Mouse (Mus musculus) hindbrain, postnatal 0 days (tissue): ENCODE data around the gene Lmo4. TPM values are rescaled to one million over a fixed set of nuclear protein-coding genes. Genes with fewer than 3 reads are reported as not detected.

Source experiments
- ATAC-seq: fragments of 200-750 bp; cut with Nextera tagmentation; 2 replicates; pipeline ENCODE4 v1.8.0; 2017; ENCODE audit warnings: mild to moderate bottlenecking, moderate TSS enrichment, moderate library complexity
- DNase-seq: peaks from one replicate; pipeline ENCODE4 v3.0.0-alpha.2; 2015; ENCODE audit warnings: low spot score
- H3K27ac ChIP-seq: fragments of 300-500 bp; sonication (generic); 2 replicates; pipeline ENCODE4 v1.5.1; 2014; ENCODE audit warnings: mild to moderate bottlenecking
- H3K27me3 ChIP-seq: fragments of 300-500 bp; sonication (generic); 2 replicates; pipeline ENCODE4 v1.6.1; 2014; ENCODE audit warnings: low read length, mixed read lengths; ENCODE audit not compliant: insufficient read depth
- H3K36me3 ChIP-seq: fragments of 300-500 bp; sonication (generic); 2 replicates; pipeline ENCODE4 v1.6.1; 2014; ENCODE audit warnings: low read length, mixed read lengths; ENCODE audit not compliant: insufficient read depth
- H3K4me1 ChIP-seq: fragments of 300-500 bp; sonication (generic); 2 replicates; pipeline ENCODE4 v1.6.1; 2014; ENCODE audit warnings: antibody characterized with exemption, low read length, mixed read lengths; ENCODE audit not compliant: insufficient read depth
- H3K4me2 ChIP-seq: fragments of 300-500 bp; sonication (generic); 2 replicates; pipeline ENCODE4 v1.6.1; 2014; ENCODE audit warnings: low read depth, mild to moderate bottlenecking, low read length, moderate library complexity, mixed read lengths
- H3K4me3 ChIP-seq: fragments of 300-500 bp; sonication (generic); 2 replicates; pipeline ENCODE4 v1.5.1; 2014; ENCODE audit warnings: low read length
- H3K9ac ChIP-seq: fragments of 300-500 bp; sonication (generic); replicated peaks from 2 replicates; pipeline ENCODE4 v1.6.1; 2014; ENCODE audit warnings: mild to moderate bottlenecking, low read length, moderate library complexity, mixed read lengths
- H3K9me3 ChIP-seq: fragments of 300-500 bp; sonication (generic); 2 replicates; pipeline ENCODE4 v1.6.1; 2016; ENCODE audit warnings: low read length, mixed read lengths
- CTCF ChIP-seq: IDR thresholded peaks from 2 replicates; pipeline ENCODE4 v1.5.1; 2016; ENCODE audit warnings: antibody characterized with exemption, control low read depth, low read depth
- WGBS: fragments of 180-500 bp; shearing (Covaris S2); extraction: QIAGEN DNeasy Blood & Tissue Kit; methylation state at CpG from one replicate; pipeline ENCODE4 v1.1.7; 2014; 5-methylcytosine and 5-hydroxymethylcytosine counted together
- polyA plus RNA-seq: library from polyadenylated mRNA; unstranded; fragments of >200 nt; fragmentation: Nextera tagmentation; extraction: Ambion mirVana; gene quantifications from 2 replicates; pipeline ENCODE4 v1.2.1, GENCODE M21; 2015
- total RNA-seq: library from RNA; depleted of rRNA; stranded (reverse); fragments of >200 nt; gene quantifications from 2 replicates; pipeline ENCODE4 v1.2.3, GENCODE M21; 2014

Gene Lmo4
- total and polyA plus RNA-seq, 2 experiments from 2014 or later, result 113 to 173 TPM

GRCm38 (mm10) chr3:144232347-144233008, 27.5 kb upstream of the Lmo4 start:
- ATAC-seq (no peak), DNase-seq (no peak)
- 86% methylated on average over 11 of the region's 11 CpGs for WGBS
- Histone ChIP-seq H3K4me2 (no peak overlapping the region), H3K9me3 (no peaks in the 10 kb centered on the region), H3K4me3 (no peak overlapping the region), H3K4me1 (no peaks in the 10 kb centered on the region), H3K36me3 (no peaks in the 10 kb centered on the region), H3K9ac (no peak overlapping the region), H3K27ac (no peak overlapping the region), H3K27me3 (no peaks in the 10 kb centered on the region)
- no peak for TF ChIP-seq CTCF

- DNase-seq (no peak), ATAC-seq (no peak)
- TF ChIP-seq CTCF, result no peak
- Histone ChIP-seq H3K27ac (no peak overlapping the region), H3K4me2 (no peak overlapping the region), H3K4me1 (no peaks in the 10 kb centered on the region), H3K4me3 (no peak overlapping the region), H3K36me3 (no peaks in the 10 kb centered on the region), H3K27me3 (no peaks in the 10 kb centered on the region), H3K9me3 (no peaks in the 10 kb centered on the region), H3K9ac (no peak overlapping the region)
- 89% methylated on average over 6 of the region's 6 CpGs for WGBS
Measured at GRCm38 (mm10) chr3:144231931-144232330, 26.9 kb upstream of the Lmo4 start.

- Histone ChIP-seq H3K4me2 (no peak overlapping the region), H3K27me3 (no peaks in the 10 kb centered on the region), H3K36me3 (no peaks in the 10 kb centered on the region), H3K9me3 (no peaks in the 10 kb centered on the region), H3K4me3 (no peak overlapping the region), H3K4me1 (no peaks in the 10 kb centered on the region), H3K27ac (no peak overlapping the region), H3K9ac (no peak overlapping the region)
- TF ChIP-seq CTCF, result no peak
- ATAC-seq (no peak), DNase-seq (no peak)
- 82% methylated on average over 7 of the region's 7 CpGs for WGBS
Measured at GRCm38 (mm10) chr3:144231419-144231818, 26.4 kb upstream of the Lmo4 start.

GRCm38 (mm10) chr3:144230016-144230415, 25.0 kb upstream of the Lmo4 start:
- Histone ChIP-seq H3K27me3 (no peaks in the 10 kb centered on the region), H3K4me3 (no peak overlapping the region), H3K4me2 (no peak overlapping the region), H3K9me3 (no peaks in the 10 kb centered on the region), H3K9ac (no peak overlapping the region), H3K4me1 (0 out of 2 replicates have a peak, but pooled peaks cover 4% of the 10 kb centered on the region), H3K27ac (no peak overlapping the region), H3K36me3 (no peaks in the 10 kb centered on the region)
- ATAC-seq (no peak), DNase-seq (no peak)
- no peak for TF ChIP-seq CTCF
- WGBS, result 90% methylated on average over 9 of the region's 9 CpGs

GRCm38 (mm10) chr3:144229312-144229711, 24.3 kb upstream of the Lmo4 start:
- Histone ChIP-seq H3K9ac (no peak overlapping the region), H3K4me2 (no peak overlapping the region), H3K4me3 (no peak overlapping the region), H3K4me1 (0 out of 2 replicates have a peak, but pooled peaks cover 4% of the 10 kb centered on the region), H3K9me3 (no peaks in the 10 kb centered on the region), H3K27me3 (no peaks in the 10 kb centered on the region), H3K27ac (no peak overlapping the region), H3K36me3 (no peaks in the 10 kb centered on the region)
- no peak for TF ChIP-seq CTCF
- WGBS, result 67% methylated on average over 7 of the region's 7 CpGs
- DNase-seq (no peak), ATAC-seq (no peak)

- H3K27me3 ChIP-seq, result no peaks in the 10 kb centered on the region
- H3K4me3 ChIP-seq, result no peak overlapping the region
- no peak overlapping the region for H3K9ac ChIP-seq
- no peaks in the 10 kb centered on the region for H3K36me3 ChIP-seq
- no peak for TF ChIP-seq CTCF
- 56% methylated on average over 9 of the region's 9 CpGs for WGBS
- ATAC-seq, result no peak
- 0 out of 2 replicates have a peak, but pooled peaks cover 4% of the 10 kb centered on the region for H3K4me1 ChIP-seq
- H3K27ac ChIP-seq, result no peak overlapping the region
- no peak overlapping the region for H3K4me2 ChIP-seq
- H3K9me3 ChIP-seq, result no peaks in the 10 kb centered on the region
- no peak for DNase-seq
Measured at GRCm38 (mm10) chr3:144225456-144226240, 20.6 kb upstream of the Lmo4 start.

- no peak overlapping the region for H3K27ac ChIP-seq
- H3K9me3 ChIP-seq, result no peaks in the 10 kb centered on the region
- no peak overlapping the region for H3K4me3 ChIP-seq
- ATAC-seq, result no peak
- H3K9ac ChIP-seq, result no peak overlapping the region
- no peaks in the 10 kb centered on the region for H3K36me3 ChIP-seq
- no peak overlapping the region for H3K4me2 ChIP-seq
- H3K27me3 ChIP-seq, result no peaks in the 10 kb centered on the region
- 0 out of 2 replicates have a peak, but pooled peaks cover 4% of the 10 kb centered on the region for H3K4me1 ChIP-seq
- WGBS, result 60% methylated on average over 7 of the region's 7 CpGs
- TF ChIP-seq CTCF, result no peak
- no peak for DNase-seq
Measured at GRCm38 (mm10) chr3:144224594-144224993, 19.6 kb upstream of the Lmo4 start.
